Mouse (Mus musculus): Measurements from ENCODE around the gene C1d.

- TF ChIP-seq CTCF (IDR thresholded peaks at IDR 0.05; ENCODE audit: low read depth) (no peak), EP300 (IDR thresholded peaks at IDR 0.05; ENCODE audit: low read depth) (no peak)
Observed at GRCm38 (mm10) chr11:17256813-17257365, 490 bp upstream of the C1d start.
